Mouse (Mus musculus): Measurements from ENCODE around the gene Pkn2. TPM values are rescaled to one million over a fixed set of nuclear protein-coding genes. Genes with fewer than 3 reads are reported as not detected.

The Pkn2 gene
- polyA plus RNA-seq, 1 experiment from 2014 or later = 78.1 TPM

DNA sequence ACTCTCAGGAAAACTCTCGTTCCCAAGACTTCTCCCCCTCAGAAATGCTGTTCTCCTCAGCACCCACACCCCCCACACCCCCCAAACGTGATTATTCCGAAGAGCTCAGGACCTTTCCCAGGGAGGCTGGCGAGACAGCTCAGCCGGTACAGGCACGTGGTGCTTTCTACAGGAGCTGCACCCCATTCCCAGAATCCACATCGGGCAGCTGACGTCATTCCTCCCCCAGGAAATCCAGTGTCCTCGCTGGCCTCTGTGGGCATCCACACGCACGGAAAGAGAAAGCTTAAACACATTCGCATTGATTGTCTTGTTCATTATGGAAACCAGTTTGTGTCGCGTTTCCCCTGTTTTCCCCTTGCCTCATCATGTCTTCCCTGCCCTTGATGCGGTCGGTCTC is 132.7 kb downstream of the Pkn2 start:
- in situ Hi-C loops (cut with MboI; ENCODE audit: low pct_unique_long_range_greater_than_20kb) = no loop called here
- no peaks in the 10 kb centered on the region for H3K27me3 ChIP-seq
- ChIA-PET CTCF (interaction anchor here (1.1 kb wide), 1 partner anchor 22 kb away, joined by 3 read pairs; no protein-coding TSS in a partner anchor), POLR2A (no interaction called here)
- no peak for DNase-seq (ENCODE audit: low read depth, low spot score)
- no peak for ATAC-seq
- TF ChIP-seq CTCF (IDR thresholded peaks at IDR 0.05) = no peak

DNA sequence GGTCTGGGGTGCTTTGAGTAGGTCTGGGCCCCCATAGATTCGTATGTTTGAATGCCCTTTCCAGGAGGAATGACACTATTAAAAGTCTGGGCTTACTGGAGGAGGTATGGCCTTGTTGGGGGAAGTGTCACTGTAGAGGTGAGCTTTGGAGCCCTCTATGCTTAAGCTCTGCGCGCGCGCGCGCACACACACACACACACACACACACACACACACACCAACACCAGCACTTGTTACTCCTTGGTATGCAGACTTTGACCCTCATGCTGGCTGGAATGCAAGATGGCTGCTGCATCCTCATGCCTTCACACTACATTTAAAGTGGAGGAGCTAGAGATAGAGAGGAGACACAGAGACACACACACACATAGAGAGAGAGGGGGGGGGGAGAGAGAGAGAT is 134.1 kb downstream of the Pkn2 start:
- ATAC-seq = no peak
- H3K27me3 ChIP-seq = no peaks in the 10 kb centered on the region
- no peak for TF ChIP-seq CTCF (IDR thresholded peaks at IDR 0.05)
- DNase-seq (ENCODE audit: low read depth, low spot score) = no peak
- ChIA-PET CTCF (interaction anchor here (1.4 to 3.9 kb wide), 3 partner anchors 11 to 257 kb away, joined by 3 to 15 read pairs (median 5); no protein-coding TSS in a partner anchor), POLR2A (no interaction called here)
- in situ Hi-C loops (cut with MboI; ENCODE audit: low pct_unique_long_range_greater_than_20kb) = no loop called here

DNA sequence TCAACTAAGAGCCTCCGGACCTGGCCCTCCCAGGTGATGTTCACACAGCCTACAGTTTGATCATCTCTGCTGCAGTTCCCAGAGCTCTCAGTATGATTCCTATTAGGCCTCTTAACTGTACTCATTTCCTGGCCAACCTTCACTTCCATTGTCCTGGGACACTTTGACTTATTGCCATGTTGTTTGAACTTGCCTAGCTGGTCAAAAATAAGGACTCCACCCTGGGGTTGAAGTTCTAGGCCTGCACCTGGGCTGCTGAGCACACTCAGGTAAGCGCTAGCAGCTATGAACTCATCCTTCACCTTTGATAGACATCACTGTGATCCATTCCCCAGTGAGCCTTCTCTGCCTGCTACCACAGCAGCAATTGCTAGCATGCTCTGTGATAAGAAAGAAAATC is 136.7 kb downstream of the Pkn2 start:
- in situ Hi-C loops (cut with MboI; ENCODE audit: low pct_unique_long_range_greater_than_20kb) = no loop called here

DNA sequence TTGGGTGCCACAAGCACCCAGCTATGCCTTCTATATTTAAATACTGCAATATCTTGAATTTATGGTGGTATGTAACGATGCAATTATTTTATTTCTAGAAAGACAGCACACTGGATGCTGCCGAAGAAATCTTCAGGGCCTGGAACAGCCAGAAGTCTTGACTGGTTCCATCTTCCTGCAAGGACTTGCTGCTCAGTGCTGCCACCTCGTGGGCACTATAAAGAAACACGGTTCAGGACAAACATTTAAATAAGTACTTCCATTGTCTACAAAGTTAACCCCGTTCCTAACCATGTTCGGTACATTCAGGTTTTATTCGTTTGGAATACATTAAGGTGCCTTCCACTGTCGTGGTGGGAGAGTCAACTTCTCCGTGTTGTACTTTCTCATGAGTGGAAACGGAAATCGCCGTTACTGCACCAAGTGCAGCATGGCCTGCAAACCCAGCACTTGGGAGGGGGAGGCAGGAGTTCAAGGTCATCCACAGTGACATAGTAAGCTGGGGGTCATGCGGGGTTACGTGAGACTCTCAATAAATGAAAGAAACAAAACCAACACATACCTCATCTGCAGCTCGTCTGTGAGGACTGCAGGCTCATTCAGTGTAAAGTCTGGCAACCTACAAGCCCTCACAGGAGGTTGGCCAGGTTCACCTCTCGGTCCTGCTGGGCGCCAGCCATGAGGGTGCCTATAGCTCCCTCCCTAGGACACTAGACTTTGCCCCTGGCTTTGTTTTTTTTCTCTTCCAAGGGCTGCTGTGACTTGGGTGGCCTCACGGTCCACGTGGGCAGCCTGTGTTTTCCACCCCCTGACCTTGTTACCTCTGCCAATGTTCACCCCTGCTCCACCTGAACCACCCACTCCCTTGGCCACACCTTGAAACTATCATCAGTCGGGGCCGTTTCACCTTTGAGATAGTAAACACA is 137.6 kb downstream of the Pkn2 start:
- H3K27me3 ChIP-seq = no peaks in the 10 kb centered on the region
- TF ChIP-seq CTCF (IDR thresholded peaks at IDR 0.05) = peak; percentile 97
- in situ Hi-C loops (cut with MboI; ENCODE audit: low pct_unique_long_range_greater_than_20kb) = no loop called here
- CTCF ChIA-PET = interaction anchor here (1.2 to 3.9 kb wide), 7 partner anchors 11 to 36 kb away, joined by 4 to 15 read pairs (median 6); no protein-coding TSS in a partner anchor
- DNase-seq (ENCODE audit: low read depth, low spot score) = no peak
- POLR2A ChIA-PET = no interaction called here
- ATAC-seq = peak; percentile 61

More for the DNA sequence above, 136.7 kb downstream of the Pkn2 start:
- no peak for DNase-seq (ENCODE audit: low read depth, low spot score)
- POLR2A ChIA-PET = no interaction called here
- CTCF ChIA-PET = interaction anchor here (1.2 to 3.9 kb wide), 6 partner anchors 10 to 36 kb away, joined by 4 to 15 read pairs (median 6); no protein-coding TSS in a partner anchor
- H3K27me3 ChIP-seq = no peaks in the 10 kb centered on the region
- no peak for TF ChIP-seq CTCF (IDR thresholded peaks at IDR 0.05)
- ATAC-seq = no peak

Other genes with a start within 250 kb of the Pkn2 start
- gene Kyat3, start 181.0 kb downstream of the Pkn2 start, polyA plus RNA-seq (2021) = 14.7 TPM
- gene Gtf2b, start 117.0 kb downstream of the Pkn2 start, polyA plus RNA-seq (2021) = 93.7 TPM